Mouse (Mus musculus): ENCODE results near the gene Rdh13.

Gene Rdh13

DNA sequence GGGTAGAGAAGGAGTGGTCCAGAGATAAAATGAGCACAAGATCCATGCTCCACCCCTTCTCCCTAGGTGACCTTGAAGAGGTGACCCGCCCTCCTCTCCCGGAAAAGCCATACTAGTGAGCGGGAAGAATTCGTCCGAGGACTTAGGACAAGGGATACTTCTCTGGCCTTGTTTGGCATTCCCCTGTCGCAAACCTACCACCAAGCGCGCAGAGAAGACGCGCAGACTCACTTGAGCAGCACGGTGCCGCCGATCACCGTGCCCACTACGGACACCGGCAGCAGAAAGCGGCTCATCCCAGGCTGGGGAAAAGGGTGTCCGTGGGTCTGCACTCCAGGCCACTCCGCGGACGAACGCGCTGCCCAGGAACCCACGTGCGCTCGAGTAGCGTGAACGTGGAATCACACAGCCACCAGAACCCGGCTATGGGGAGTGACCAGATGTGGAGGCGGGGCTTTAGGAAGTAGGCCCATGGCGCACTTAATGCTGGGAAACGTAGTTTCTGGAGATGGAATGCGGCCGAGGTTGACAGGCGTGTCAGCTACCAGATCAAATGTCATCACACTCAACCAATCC lies at the start of gene Rdh13:
TSS of gene Rdh13 (minus strand) at position 434 of the 576 bp plus-strand sequence.
- DNase-seq (ENCODE audit: low read depth) = peak; percentile 93

DNA sequence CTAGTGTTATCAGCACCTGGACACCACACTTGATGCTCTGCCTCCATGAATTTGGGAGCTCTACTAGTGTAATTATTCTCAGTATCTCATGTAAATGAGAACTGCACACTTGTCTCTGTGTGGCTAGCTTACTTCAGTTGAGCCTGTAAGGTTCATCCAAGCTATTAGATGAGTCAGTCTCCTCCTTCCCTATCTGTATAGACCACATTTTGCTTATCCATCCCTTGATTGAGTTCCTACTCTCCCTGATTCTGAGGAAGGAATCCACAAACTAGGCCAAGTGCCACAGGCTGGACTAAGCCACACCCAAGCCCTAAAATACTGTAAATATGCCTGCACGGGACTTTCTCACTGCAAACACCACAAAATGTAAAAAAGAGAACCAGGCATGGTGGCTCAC lies 48.5 kb upstream of the Rdh13 start:
- DNase-seq (ENCODE audit: low read depth) = no peak

DNA sequence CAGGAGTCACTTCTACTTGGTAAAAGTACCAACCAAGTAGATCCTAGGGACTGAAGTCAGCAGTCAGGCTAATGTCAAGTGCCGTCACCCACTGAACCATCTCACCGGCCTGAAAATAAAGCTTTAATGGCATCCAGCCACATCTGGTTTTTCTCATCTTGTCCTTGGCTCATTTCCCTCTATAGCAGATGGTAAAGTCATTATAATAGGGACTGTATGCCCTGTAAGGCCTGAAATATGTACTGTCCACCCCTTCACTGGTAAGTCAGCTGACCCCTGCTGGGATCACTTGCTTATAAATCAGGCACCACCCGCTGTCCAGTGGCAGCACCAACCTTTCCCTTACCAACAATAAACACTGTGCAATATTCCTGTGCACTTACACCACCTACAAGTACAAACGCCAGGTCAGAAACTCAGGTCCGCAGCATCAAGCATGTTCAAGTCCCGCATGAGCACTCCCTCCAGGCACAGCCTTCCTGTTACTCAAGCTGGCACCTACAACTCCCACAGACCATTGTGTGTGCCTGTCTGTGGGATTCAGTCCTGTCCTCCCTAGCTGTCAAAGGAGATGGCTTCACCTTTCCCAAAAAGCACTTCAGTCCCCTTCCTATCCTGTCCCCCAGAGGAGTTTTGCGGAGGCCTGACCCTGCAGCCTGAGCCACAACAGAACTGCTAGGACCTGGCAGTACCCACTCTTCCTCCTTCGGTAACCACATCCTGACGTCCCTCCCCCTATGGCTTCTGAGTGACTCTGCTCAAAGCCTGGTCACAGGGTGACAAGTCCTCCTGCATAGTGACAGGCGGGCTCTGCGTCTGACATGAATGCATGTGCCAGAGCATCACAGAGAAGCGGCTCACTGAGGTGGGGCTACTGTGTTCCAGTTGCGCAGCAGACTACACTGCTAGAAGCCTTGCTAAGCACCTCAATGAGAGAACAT lies 47.1 kb upstream of the Rdh13 start:
- peak; percentile 19 for DNase-seq (ENCODE audit: low read depth)

DNA sequence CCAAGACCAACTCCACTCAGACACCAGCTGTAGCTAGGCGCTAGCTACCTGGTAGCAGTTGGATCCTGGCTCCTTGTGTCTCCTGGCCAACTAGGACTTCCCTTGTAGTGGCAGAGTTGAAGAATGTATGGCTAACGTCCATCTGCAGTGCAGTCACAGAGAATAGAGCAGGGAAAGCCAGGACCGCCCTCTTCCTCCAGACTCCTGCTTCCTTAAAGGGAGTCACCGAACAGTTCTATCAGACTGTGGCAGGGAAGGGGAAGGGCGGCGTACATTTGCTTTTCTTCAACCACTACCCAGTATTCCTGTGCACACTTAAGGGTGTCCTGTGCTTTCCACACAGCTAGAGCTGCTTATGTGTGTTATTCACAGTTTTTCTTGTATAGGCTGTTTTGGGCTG lies 45.9 kb upstream of the Rdh13 start:
- no peak for DNase-seq (ENCODE audit: low read depth)

- DNase-seq (ENCODE audit: low read depth) = no peak
Measured at GRCm38 (mm10) chr7:4482281-4482680, 36.8 kb upstream of the Rdh13 start.

DNA sequence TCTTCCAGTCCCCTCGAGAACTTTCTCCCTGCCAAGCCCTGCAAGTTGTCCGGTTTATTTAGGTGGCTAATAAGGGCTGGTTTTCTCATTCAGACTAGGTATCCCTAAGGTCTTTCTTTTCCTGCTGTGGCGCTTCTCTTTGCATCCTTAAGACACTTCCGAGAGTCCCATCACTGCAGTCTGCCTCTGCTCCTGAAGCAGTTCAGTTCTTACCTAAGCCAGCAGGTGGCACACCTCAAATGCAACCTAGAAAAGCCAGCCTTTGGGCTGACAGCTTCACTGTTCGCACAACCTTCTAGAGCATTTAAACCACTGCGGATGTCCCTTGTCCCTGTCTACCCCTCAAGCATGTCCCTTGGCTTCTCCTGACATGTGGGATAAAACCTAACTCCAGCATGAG lies 34.2 kb upstream of the Rdh13 start:
- DNase-seq (ENCODE audit: low read depth) = peak; percentile 76

GRCm38 (mm10) chr7:4478796-4479291 lies 33.4 kb upstream of the Rdh13 start:
- DNase-seq (ENCODE audit: low read depth) = no peak

DNA sequence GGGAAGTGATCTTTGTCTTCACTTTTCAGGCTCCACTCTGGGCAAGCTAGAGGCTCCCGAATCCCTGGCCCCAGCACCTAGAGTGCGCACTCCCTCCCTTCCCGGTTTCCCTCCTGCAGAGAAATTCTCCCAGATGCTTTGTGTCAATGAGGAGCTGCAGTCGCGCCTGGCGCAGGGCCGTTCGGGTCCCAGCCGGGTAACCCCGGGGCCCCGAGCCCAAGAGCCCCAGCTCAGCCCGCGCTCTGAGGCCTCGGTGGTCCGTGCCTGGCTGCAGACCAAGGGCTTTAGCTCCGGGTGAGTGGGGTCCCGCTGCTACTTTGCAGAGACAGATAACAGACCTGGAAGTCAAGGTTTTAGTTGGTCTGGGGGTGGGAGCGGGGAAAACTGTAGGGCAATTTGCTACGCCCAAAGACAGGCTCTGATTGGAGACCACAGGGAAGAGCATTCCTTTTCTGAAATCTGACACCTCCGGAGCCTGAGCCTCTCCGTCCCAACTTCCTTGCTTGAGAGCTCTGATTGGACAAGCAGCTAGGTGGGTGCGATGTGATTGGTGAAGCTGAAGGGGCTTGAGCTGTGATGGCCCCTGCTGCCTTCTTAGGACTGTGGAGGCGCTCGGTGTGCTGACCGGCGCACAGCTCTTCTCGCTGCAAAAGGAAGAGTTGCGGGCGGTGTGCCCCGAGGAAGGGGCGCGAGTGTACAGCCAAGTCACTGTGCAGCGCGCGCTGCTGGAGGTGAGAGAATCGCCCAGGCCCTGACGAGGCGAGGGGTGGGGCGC lies 32.8 kb upstream of the Rdh13 start:
- DNase-seq (ENCODE audit: low read depth) = peak; percentile 91

DNA sequence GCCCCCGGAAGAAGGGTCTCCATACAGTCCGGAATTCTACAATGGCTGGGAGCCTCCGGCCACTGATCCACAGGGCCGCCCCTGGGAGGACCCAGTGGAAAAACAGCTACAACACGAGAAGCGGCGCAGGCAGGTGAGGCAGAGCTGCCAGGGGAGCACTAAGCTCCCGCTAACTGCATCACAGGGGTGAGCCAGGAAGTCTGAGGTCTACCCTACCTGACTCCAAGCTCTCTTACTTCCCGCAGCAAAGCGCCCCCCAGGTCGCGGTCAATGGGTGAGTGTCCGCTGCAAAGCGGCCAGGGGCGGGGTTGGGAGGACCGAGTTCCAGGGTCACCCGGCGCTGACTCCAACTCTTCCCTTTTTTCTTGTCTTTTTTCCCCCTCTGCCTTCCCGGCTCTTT lies 28.5 kb upstream of the Rdh13 start:
- DNase-seq (ENCODE audit: low read depth) = no peak

- DNase-seq (ENCODE audit: low read depth) = peak; percentile 89
Measured at GRCm38 (mm10) chr7:4471179-4471555, 25.7 kb upstream of the Rdh13 start.

DNA sequence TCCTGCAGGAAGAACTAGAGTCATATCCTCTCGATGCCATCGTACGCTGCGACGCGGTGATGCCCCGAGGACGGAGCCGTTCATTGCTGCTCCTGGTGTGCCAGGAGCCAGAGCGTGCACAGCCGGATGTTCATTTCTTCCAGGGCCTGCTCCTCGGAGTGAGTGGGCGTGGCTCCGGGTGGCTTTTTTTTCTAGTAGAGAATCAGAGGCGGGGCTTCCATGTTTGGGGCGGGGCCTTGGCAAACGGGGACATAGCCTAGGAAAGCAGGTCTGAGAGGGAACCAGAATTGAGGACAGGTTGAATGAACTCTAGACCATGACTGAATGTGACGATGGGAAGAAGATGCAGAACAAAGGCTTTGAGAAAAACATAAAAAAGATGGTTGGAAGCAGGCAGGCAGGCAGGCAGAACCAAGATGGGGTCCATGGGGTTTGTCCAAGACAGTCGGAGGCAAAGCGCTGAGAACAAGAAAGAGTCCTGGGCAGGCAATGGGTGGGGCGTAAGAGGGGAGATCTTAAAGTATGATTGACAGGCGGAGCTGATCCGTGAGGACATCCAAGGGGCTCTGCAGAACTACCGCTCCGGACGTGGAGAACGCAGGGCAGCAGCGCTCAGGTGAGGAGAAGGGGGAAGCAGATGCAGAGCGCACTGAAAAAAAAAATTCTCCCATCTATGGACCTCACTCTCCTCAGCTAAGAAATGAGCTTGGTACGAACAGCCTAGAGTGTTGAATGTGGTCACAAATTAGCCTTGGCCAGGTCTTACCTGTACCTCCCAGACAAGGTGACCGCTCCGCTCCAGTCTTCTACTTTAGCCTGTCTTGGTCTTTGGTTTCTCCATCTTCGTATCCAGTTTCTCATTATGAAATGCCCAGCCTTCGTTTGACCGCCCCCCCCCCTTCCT lies 25.1 kb upstream of the Rdh13 start:
- peak; percentile 47 for DNase-seq (ENCODE audit: low read depth)

DNA sequence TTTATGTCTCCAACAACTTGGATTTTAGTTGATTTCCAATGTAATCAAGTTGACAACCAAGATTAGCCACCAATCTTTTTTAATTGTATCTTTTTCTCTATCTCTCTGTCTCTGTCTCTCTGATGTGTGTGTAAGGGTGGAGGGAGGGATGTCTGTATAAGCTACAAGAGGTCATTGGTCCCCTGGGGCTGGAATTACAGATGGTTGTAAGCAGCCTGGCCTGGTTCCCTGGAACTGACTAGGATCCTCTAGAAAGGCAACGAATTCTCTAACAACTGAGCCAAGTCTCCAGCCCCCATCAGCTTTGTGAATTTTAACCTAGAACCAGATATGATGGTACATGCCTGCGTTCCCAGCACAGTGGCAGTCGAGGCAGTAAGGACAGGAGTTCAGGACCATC lies 22.4 kb upstream of the Rdh13 start:
- DNase-seq (ENCODE audit: low read depth) = no peak

- DNase-seq (ENCODE audit: low read depth) = no peak
Measured at GRCm38 (mm10) chr7:4464194-4464824, 18.9 kb upstream of the Rdh13 start.

DNA sequence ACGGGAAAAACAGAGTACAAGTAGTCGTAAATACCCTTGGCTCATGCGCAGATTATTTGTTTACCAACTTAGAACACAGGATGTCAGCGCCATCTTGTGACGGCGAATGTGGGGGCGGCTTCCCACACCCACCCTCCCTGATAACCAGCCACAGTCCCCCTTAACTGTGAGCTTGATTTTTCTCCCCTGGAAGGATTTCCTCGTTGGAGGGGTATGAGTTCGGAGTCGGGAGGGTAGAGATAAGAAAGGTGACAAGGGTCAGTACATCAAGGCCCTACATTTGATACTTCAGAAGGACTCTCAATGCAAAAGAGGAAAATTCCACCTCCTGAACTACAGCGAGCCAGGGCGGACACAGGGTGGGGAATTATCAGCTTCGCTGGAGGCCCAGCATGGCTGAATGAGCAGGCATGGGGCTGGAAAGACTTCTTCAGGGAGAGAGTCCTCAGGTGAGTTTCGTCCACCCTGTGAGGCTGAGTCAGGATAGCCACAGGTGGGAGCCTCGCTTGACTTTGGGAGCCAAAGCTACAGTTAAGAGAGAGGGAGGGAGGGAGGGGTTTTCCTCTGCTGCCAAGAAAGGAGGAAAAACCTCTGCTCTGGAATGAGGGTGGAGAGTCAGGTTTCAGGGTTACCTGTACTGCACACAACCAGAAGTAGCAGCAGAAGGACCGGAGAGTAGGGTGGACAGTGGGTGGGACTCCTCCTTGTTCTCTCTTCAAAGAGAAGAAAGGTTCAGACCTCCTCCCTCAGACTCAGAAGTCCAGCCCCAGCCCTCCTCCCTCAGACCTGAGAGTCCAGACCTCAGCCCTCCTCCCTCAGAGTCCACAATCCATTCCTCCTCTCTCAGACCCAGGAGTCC lies 15.4 kb upstream of the Rdh13 start, which contains the start of gene Eps8l1:
TSS of gene Eps8l1 (plus strand) at position 99 of the 859 bp plus-strand sequence.
- DNase-seq (ENCODE audit: low read depth) = no peak

DNA sequence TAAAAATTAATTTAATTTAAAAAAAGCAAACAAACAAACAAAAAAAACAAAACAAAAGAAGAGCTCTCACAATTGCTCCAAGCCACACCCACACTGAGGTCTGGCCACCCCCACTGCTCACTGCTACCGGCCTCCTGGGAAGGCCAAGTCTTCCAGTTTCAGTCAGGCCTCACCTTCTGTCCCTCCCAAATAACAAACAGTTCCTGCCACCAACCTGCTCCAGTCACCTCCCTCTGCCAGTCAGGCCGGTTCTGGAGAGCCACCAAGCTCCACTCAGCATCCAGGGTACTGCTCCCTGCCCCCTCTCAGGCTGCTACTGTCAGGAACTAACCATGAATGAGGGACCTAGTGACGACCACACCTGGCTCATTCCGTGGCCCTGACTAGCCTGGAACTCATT lies 7.2 kb upstream of the Rdh13 start:
- no peak for DNase-seq (ENCODE audit: low read depth)

GRCm38 (mm10) chr7:4449211-4449610 lies 3.8 kb upstream of the Rdh13 start:
- DNase-seq (ENCODE audit: low read depth) = no peak

DNA sequence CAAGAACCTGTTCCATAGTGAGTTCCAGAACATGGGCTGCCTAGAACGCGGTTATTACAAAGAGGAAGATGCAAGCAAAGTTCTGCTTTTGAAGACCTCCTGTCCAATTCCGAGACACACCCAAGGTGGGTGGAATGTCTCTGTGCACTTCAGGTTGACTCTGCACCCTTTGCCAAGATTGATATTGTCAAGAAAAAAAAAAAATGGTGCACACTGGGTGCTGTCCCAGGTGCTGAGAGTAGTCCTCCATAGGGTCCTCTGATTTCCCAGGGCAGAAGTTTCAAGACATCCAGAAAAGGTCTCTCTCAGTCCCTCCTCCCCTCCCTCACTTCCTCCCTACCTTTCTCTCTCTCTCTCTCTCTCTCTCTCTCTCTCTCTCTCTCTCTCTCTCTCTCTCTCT lies 3.0 kb upstream of the Rdh13 start:
- peak; percentile 22 for DNase-seq (ENCODE audit: low read depth)

DNA sequence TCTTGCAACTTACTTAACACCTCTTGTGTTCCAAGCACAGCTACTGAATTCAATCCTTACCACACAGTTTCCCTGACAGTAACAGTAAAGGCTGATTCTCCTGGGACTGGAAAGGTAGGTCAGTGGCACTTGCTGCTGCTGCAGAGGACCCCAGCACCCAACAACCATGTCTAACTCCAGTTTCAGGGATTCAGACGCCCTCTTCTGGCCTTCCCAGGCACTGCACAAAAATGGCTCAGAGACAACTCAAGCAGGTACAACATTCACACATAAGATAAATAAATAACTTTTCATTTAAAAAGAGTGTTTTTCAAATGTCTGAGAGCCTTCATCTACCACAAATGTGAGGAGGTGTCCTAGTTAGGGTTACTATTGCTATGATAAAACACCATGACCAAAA lies 1.7 kb upstream of the Rdh13 start:
- DNase-seq (ENCODE audit: low read depth) = peak; percentile 18

GRCm38 (mm10) chr7:4440549-4440948 lies 4.9 kb downstream of the Rdh13 start:
- DNase-seq (ENCODE audit: low read depth) = peak; percentile 57

DNA sequence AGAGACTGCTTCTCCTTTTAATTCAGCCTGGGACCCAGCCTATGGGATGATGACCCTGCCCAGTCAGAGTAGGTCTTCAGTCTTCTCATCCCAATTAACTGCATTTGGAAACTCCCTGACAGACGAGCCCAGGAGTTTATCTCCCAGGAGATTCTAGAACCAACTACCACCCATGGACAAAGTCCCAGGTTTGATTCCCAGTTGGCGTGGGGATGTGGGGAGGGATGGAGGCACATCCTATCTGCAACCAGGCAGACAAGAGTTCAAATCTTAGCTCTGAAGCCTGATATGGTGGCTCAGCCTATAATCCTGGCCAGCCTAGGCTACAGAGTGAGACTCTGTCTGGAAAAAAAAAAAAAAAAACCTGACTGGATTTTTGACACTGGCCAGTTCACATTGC lies 7.7 kb downstream of the Rdh13 start:
- no peak for DNase-seq (ENCODE audit: low read depth)

Data from NIH3T3 (cell line).